Mouse (Mus musculus): ENCODE measurements around the gene Ubqln4. TPM values are rescaled to one million over a fixed set of nuclear protein-coding genes. Genes with fewer than 3 reads are reported as not detected.

Ubqln4 gene
- polyA plus RNA-seq, 1 experiment: 55.3 TPM

DNA sequence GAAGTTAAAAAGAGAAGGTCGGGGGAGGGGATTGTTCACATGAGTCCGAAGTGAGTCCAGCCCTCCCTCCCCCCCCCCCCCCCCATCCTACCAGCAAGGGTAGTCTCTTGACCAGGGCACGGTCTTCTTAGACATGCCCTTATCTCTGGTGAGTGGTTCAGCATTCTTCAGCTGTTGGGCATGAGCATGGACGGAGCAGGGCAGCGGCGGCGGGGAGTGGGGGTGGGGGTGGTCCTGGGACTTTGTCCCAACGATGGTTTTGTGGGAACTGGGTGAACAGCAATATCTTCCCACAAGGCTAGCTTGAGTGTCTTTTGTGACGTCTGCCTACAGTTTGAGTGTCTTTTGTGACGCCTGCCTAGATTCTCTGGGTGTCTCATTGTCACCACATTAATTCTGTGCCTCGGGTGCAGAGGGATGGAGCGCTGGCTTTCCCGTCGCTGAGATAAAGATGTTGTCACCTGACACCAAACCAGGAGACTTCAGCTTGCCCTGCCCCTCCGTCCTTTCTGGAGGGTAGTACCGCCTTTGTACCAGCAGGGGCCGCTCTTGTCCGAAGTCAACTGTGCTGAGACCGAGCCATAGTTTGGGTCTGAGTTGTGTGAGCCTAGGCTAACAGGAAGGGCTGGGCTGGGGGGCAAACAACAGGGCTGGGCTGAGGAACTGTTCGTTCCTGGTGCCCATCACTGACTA lies 53.7 kb downstream of the Ubqln4 start:
- TF ChIP-seq CTCF (IDR thresholded peaks at IDR 0.05; ENCODE audit: control insufficient read depth, insufficient read depth, insufficient replicate concordance, low read depth, low read length) (peak; percentile 97), POLR2A (IDR thresholded peaks at IDR 0.05; ENCODE audit: control insufficient read depth, low read depth, low read length) (peak; percentile 68; the same call in 1 of the 2 replicates)
- H3K27ac ChIP-seq (ENCODE audit: control insufficient read depth, insufficient read depth, low read depth, low read length): peak overlapping the region; percentile 71

DNA sequence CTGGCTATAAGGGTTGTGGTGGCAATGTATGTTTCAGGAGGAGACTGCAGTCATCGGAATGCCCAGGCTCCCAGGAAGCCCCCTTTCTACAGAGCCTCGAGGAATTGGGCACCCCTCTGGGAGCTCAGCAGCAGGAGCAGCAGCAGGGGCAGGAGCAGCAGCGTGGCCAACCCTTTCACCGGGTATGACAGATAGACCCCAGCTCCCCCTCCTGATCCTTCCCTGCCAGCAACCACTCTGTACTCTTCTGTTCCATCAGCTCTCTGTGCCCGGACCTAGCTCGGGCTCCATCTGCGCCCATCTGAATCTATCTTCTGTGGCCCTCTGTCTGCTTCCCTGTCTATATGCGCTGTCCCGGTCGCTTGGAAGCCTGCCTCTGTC lies 54.2 kb downstream of the Ubqln4 start:
- no peaks in the 10 kb centered on the region for H3K36me3 ChIP-seq (ENCODE audit: control insufficient read depth, insufficient read depth, low read length)
- peak overlapping the region; percentile 80 for H3K4me3 ChIP-seq (ENCODE audit: control insufficient read depth, low read depth, low read length)
- TF ChIP-seq CTCF (IDR thresholded peaks at IDR 0.05; ENCODE audit: control insufficient read depth, insufficient read depth, insufficient replicate concordance, low read depth, low read length): no peak
- no peak for TF ChIP-seq POLR2A (IDR thresholded peaks at IDR 0.05; ENCODE audit: control insufficient read depth, low read depth, low read length)
- no peaks in the 10 kb centered on the region; the same call in 1 of the 2 replicates for H3K4me1 ChIP-seq (ENCODE audit: control insufficient read depth, insufficient read depth, low read length)
- no peaks in the 10 kb centered on the region for H3K27me3 ChIP-seq (ENCODE audit: control insufficient read depth, insufficient read depth, low read length)
- H3K27ac ChIP-seq (ENCODE audit: control insufficient read depth, insufficient read depth, low read depth, low read length): peak overlapping the region; percentile 71

More for the DNA sequence above, 53.7 kb downstream of the Ubqln4 start:
- no peaks in the 10 kb centered on the region for H3K27me3 ChIP-seq (ENCODE audit: control insufficient read depth, insufficient read depth, low read length)
- peak overlapping the region; percentile 80 for H3K4me3 ChIP-seq (ENCODE audit: control insufficient read depth, low read depth, low read length)
- no peaks in the 10 kb centered on the region; the same call in 1 of the 2 replicates for H3K4me1 ChIP-seq (ENCODE audit: control insufficient read depth, insufficient read depth, low read length)
- H3K36me3 ChIP-seq (ENCODE audit: control insufficient read depth, insufficient read depth, low read length): no peaks in the 10 kb centered on the region

DNA sequence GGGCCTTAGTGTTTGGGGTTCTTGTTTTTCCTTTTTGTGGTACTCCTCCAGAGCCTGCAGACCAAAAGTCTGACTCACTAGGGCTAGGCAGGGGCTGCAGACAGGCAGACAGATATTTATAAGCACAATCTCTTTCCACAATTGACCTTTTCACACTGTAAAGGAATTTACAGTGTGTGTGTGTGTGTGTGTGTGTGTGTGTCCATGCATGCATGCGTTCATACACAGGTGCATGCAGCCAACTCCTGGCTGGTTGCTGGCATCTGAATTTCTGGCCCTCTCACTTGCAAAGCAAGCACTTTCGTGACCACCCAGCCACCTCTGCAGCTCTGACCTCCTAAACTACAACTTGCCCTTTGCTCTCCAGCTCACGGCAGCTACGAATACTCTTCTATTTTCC lies 55.5 kb downstream of the Ubqln4 start:
- TF ChIP-seq POLR2A (IDR thresholded peaks at IDR 0.05; ENCODE audit: control insufficient read depth, low read depth, low read length): no peak
- TF ChIP-seq CTCF (IDR thresholded peaks at IDR 0.05; ENCODE audit: control insufficient read depth, insufficient read depth, insufficient replicate concordance, low read depth, low read length): no peak
- H3K27me3 ChIP-seq (ENCODE audit: control insufficient read depth, insufficient read depth, low read length): no peaks in the 10 kb centered on the region
- no peak overlapping the region for H3K27ac ChIP-seq (ENCODE audit: control insufficient read depth, insufficient read depth, low read depth, low read length)
- H3K4me1 ChIP-seq (ENCODE audit: control insufficient read depth, insufficient read depth, low read length): no peaks in the 10 kb centered on the region; the same call in 1 of the 2 replicates
- H3K36me3 ChIP-seq (ENCODE audit: control insufficient read depth, insufficient read depth, low read length): no peaks in the 10 kb centered on the region
- peak overlapping the region; percentile 80 for H3K4me3 ChIP-seq (ENCODE audit: control insufficient read depth, low read depth, low read length)

DNA sequence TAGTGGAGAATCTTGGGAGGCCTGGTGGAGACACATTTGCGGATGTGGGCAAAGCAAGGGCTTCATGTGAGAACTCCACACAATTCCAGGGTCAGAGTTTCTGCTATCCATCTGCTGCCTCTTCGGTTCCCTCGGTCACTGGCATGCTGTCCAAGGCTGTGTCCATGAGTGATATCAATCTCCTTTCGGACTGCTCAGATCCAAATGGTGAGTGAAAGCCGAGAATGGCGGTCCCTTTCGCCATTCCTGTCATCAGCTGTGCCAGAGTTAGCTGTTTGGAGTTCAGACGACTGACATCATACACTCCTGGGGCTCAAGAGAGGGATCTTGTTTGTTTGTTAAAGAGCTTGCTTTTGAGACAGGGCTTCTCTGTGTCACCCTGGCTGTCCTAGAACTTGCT lies 60.9 kb downstream of the Ubqln4 start:
- Histone ChIP-seq H3K4me3 (ENCODE audit: control insufficient read depth, low read depth, low read length) (no peak overlapping the region), H3K27ac (ENCODE audit: control insufficient read depth, insufficient read depth, low read depth, low read length) (no peak overlapping the region), H3K36me3 (ENCODE audit: control insufficient read depth, insufficient read depth, low read length) (no peaks in the 10 kb centered on the region), H3K4me1 (ENCODE audit: control insufficient read depth, insufficient read depth, low read length) (peaks cover 5% of the 10 kb centered on the region), H3K27me3 (ENCODE audit: control insufficient read depth, insufficient read depth, low read length) (no peaks in the 10 kb centered on the region)
- no peak for TF ChIP-seq CTCF (IDR thresholded peaks at IDR 0.05; ENCODE audit: control insufficient read depth, insufficient read depth, insufficient replicate concordance, low read depth, low read length)
- TF ChIP-seq POLR2A (IDR thresholded peaks at IDR 0.05; ENCODE audit: control insufficient read depth, low read depth, low read length): no peak

DNA sequence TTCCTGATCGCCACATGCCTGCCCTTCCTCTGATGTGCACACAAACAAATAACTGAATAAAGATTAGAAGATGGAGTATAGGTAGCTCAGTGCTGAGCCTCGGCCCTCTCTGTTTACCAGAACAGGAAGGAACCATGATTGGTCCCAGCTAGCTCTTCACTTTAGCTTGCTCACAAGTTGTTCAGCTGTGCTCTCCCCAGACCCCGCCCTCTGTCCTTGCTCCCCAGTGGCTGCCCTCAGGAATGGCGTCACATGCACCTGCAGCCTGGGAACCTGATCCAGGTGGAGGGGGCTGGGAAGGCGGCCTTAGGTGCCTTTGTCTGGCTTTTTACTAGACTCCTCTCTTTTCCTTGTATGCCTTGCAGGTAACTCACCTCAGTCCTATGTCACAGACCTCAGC lies 61.6 kb downstream of the Ubqln4 start:
- TF ChIP-seq POLR2A (IDR thresholded peaks at IDR 0.05; ENCODE audit: control insufficient read depth, low read depth, low read length) (no peak), CTCF (IDR thresholded peaks at IDR 0.05; ENCODE audit: control insufficient read depth, insufficient read depth, insufficient replicate concordance, low read depth, low read length) (no peak)
- H3K4me1 ChIP-seq (ENCODE audit: control insufficient read depth, insufficient read depth, low read length): peaks cover 5% of the 10 kb centered on the region
- H3K27ac ChIP-seq (ENCODE audit: control insufficient read depth, insufficient read depth, low read depth, low read length): no peak overlapping the region
- no peaks in the 10 kb centered on the region for H3K27me3 ChIP-seq (ENCODE audit: control insufficient read depth, insufficient read depth, low read length)
- no peaks in the 10 kb centered on the region for H3K36me3 ChIP-seq (ENCODE audit: control insufficient read depth, insufficient read depth, low read length)
- H3K4me3 ChIP-seq (ENCODE audit: control insufficient read depth, low read depth, low read length): no peak overlapping the region

DNA sequence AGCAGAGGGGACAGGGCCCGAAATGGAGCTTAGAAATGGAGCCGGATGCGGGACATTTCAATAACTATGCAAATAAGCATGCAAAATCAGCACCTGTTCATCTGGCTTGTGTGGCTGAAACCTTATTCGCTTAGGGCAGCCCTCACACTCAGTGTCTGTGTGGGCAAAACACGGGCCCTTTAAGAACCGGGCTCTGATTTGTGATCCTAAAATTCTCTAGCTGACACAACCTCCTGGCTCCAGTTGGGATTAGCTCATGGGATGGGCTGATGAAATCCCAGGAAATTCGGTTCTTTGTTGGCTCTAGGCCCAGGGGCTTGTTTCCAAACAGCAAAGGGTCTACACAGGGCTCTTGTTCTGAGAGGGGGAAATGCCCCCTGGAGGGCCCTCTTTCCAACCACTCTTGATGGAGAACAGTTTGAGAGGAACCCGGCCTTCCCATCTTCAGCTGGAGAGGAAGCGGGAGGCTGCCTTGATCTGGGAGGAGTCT lies 62.4 kb downstream of the Ubqln4 start:
- peak overlapping the region; percentile 18; the same call in 1 of the 2 replicates for H3K4me3 ChIP-seq (ENCODE audit: control insufficient read depth, low read depth, low read length)
- H3K4me1 ChIP-seq (ENCODE audit: control insufficient read depth, insufficient read depth, low read length): peaks cover 7% of the 10 kb centered on the region
- H3K27ac ChIP-seq (ENCODE audit: control insufficient read depth, insufficient read depth, low read depth, low read length): no peak overlapping the region; the same call in 1 of the 2 replicates
- H3K36me3 ChIP-seq (ENCODE audit: control insufficient read depth, insufficient read depth, low read length): no peaks in the 10 kb centered on the region
- H3K27me3 ChIP-seq (ENCODE audit: control insufficient read depth, insufficient read depth, low read length): no peaks in the 10 kb centered on the region
- TF ChIP-seq POLR2A (IDR thresholded peaks at IDR 0.05; ENCODE audit: control insufficient read depth, low read depth, low read length) (no peak), CTCF (IDR thresholded peaks at IDR 0.05; ENCODE audit: control insufficient read depth, insufficient read depth, insufficient replicate concordance, low read depth, low read length) (no peak)

DNA sequence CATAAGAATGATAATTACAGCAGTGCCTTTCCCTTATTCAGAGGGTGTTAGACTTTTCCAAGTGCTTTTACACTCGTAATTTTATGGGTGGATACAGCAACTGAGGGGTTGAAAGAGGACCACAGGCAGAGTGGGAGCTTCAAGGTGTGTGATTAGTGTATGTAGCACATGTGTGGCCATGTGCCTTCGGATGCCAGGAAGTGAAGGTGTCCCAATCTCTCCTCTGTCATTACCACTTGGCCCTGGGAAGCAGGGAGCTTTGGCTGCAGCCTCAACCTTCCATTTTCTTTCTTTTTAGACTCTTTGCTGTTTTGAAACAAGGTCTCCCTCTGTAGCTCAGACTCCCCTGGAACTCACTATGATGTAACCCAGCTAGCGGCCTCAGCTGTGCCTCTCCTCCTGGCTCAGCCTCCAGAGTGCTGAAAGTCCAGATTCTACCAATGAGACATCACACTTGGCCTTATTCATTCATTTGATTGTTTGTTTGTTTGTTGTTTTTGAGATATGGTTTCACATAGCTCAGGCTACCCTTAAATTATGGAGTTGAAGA lies 63.5 kb downstream of the Ubqln4 start:
- TF ChIP-seq CTCF (IDR thresholded peaks at IDR 0.05; ENCODE audit: control insufficient read depth, insufficient read depth, insufficient replicate concordance, low read depth, low read length): no peak
- TF ChIP-seq POLR2A (IDR thresholded peaks at IDR 0.05; ENCODE audit: control insufficient read depth, low read depth, low read length): no peak
- Histone ChIP-seq H3K27ac (ENCODE audit: control insufficient read depth, insufficient read depth, low read depth, low read length) (no peak overlapping the region), H3K27me3 (ENCODE audit: control insufficient read depth, insufficient read depth, low read length) (no peaks in the 10 kb centered on the region), H3K4me3 (ENCODE audit: control insufficient read depth, low read depth, low read length) (no peak overlapping the region), H3K4me1 (ENCODE audit: control insufficient read depth, insufficient read depth, low read length) (peaks cover 7% of the 10 kb centered on the region), H3K36me3 (ENCODE audit: control insufficient read depth, insufficient read depth, low read length) (no peaks in the 10 kb centered on the region)

All from testis, adult 2 months (tissue).